Mouse (Mus musculus): ENCODE data around the gene Tmem79. TPM values are rescaled to one million over a fixed set of nuclear protein-coding genes. Genes with fewer than 3 reads are reported as not detected.

Gene Tmem79
- polyA plus RNA-seq, 1 experiment from 2014 or later, result 2.0 TPM

Other genes with a start within 250 kb of the Tmem79 start
- 12.1 and 13.6 TPM in 2 replicates for gene Mef2d, start 193.8 kb downstream of the Tmem79 start, polyA plus RNA-seq (2016; fragmentation: Nextera tagmentation; extraction: Ambion mirVana)
- gene Rhbg, start 81.4 kb downstream of the Tmem79 start, polyA plus RNA-seq (2016; fragmentation: Nextera tagmentation; extraction: Ambion mirVana), result 14.5 and 16.0 TPM in 2 replicates
- 0.20 TPM in 1 of 2 replicates, not detected in the other for gene Gm38392, start 48.9 kb downstream of the Tmem79 start, polyA plus RNA-seq (2016; fragmentation: Nextera tagmentation; extraction: Ambion mirVana)
- 9.8 and 10.4 TPM in 2 replicates for gene Tsacc, start 39.1 kb downstream of the Tmem79 start, polyA plus RNA-seq (2016; fragmentation: Nextera tagmentation; extraction: Ambion mirVana)
- 448 and 488 TPM in 2 replicates for gene Cct3, start 39.0 kb downstream of the Tmem79 start, polyA plus RNA-seq (2016; fragmentation: Nextera tagmentation; extraction: Ambion mirVana)
- gene Glmp, start 11.1 kb downstream of the Tmem79 start, polyA plus RNA-seq (2016; fragmentation: Nextera tagmentation; extraction: Ambion mirVana), result 93.8 and 96.4 TPM in 2 replicates
- gene Smg5, start 112 bp upstream of the Tmem79 start, polyA plus RNA-seq (2016; fragmentation: Nextera tagmentation; extraction: Ambion mirVana), result 56.1 and 58.8 TPM in 2 replicates
- 9.2 and 10.0 TPM in 2 replicates for gene Paqr6, start 28.4 kb upstream of the Tmem79 start, polyA plus RNA-seq (2016; fragmentation: Nextera tagmentation; extraction: Ambion mirVana)
- gene Bglap3, start 36.6 kb upstream of the Tmem79 start, polyA plus RNA-seq (2016; fragmentation: Nextera tagmentation; extraction: Ambion mirVana), result 0.11 and 0.13 TPM in 2 replicates
- gene Bglap2, start 42.6 kb upstream of the Tmem79 start, polyA plus RNA-seq (2016; fragmentation: Nextera tagmentation; extraction: Ambion mirVana), result not detected in 2 replicates
- not detected in 2 replicates for gene Bglap, start 48.3 kb upstream of the Tmem79 start, polyA plus RNA-seq (2016; fragmentation: Nextera tagmentation; extraction: Ambion mirVana)
- gene Pmf1, start 74.2 kb upstream of the Tmem79 start, polyA plus RNA-seq (2016; fragmentation: Nextera tagmentation; extraction: Ambion mirVana), result 104 and 115 TPM in 2 replicates
- gene Slc25a44, start 89.0 kb upstream of the Tmem79 start, polyA plus RNA-seq (2016; fragmentation: Nextera tagmentation; extraction: Ambion mirVana), result 14.0 and 14.9 TPM in 2 replicates
- gene Sema4a, start 125.0 kb upstream of the Tmem79 start, polyA plus RNA-seq (2016; fragmentation: Nextera tagmentation; extraction: Ambion mirVana), result 14.4 and 17.6 TPM in 2 replicates
- gene Lmna, start 173.8 kb upstream of the Tmem79 start, polyA plus RNA-seq (2016; fragmentation: Nextera tagmentation; extraction: Ambion mirVana), result 189 TPM in 2 replicates
- gene Mex3a, start 196.2 kb upstream of the Tmem79 start, polyA plus RNA-seq (2016; fragmentation: Nextera tagmentation; extraction: Ambion mirVana), result 2.8 and 3.1 TPM in 2 replicates
- 0.70 TPM in 1 of 2 replicates, not detected in the other for gene Rab25, start 212.2 kb upstream of the Tmem79 start, polyA plus RNA-seq (2016; fragmentation: Nextera tagmentation; extraction: Ambion mirVana)
- gene Lamtor2, start 216.9 kb upstream of the Tmem79 start, polyA plus RNA-seq (2016; fragmentation: Nextera tagmentation; extraction: Ambion mirVana), result 101 and 102 TPM in 2 replicates
- gene Ubqln4, start 217.6 kb upstream of the Tmem79 start, polyA plus RNA-seq (2016; fragmentation: Nextera tagmentation; extraction: Ambion mirVana), result 37.9 and 39.5 TPM in 2 replicates
- 172 and 177 TPM in 2 replicates for gene Ssr2, start 239.7 kb upstream of the Tmem79 start, polyA plus RNA-seq (2016; fragmentation: Nextera tagmentation; extraction: Ambion mirVana)

All from liver, embryonic 12.5 days (tissue).